Mouse (Mus musculus) testis, postnatal 14 days (tissue): ENCODE results near the gene Gdnf.

ENCODE experiments used
- DNase-seq: peaks from one replicate; pipeline ENCODE4 v3.0.0; 2021; ENCODE audit warnings: low spot score

The Gdnf gene

GRCm38 (mm10) chr15:7862890-7863289 is 52.2 kb downstream of the Gdnf start:
- no peak for DNase-seq

DNA sequence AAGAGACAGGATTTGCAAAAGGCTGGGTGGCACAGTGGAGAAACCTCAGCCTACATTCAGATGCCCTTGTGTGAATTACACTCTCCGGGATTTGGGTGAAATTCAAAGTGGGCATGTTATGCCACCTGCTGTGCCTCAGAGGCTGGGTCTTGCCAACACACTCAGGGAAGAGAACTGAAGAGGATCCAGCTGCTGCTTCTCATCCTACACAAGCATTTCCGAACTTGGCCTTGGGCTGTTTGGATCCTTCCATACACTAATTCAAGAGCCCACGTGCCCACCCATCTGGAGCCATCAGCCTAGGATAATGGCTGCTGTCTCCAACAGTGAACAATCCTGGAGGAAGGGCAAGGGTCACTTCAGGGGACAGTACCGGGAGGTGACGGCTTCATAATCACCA is 52.7 kb downstream of the Gdnf start:
- no peak for DNase-seq

- DNase-seq, result no peak
Observed at GRCm38 (mm10) chr15:7865305-7865704, 54.7 kb downstream of the Gdnf start.

DNA sequence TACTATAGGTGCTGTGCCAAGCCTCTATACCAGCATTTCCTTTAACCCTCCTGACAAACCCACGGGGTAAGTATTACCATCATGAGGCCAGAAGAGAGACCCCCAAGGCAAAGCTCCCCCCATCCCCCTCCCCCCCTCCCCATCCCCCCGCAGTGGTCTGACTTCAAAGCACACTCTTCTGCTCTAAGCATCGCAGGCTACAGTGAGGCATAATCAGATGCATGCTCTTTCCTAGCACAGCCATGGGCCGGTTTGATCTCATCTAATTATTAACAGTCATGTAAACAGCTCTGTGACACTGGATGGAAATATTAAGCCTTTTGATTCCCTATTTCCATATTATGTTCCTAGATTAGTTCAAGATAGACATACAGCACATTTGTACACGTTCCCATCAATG is 61.8 kb downstream of the Gdnf start:
- no peak for DNase-seq

- DNase-seq, result no peak
Observed at GRCm38 (mm10) chr15:7875879-7876278, 65.2 kb downstream of the Gdnf start.

DNA sequence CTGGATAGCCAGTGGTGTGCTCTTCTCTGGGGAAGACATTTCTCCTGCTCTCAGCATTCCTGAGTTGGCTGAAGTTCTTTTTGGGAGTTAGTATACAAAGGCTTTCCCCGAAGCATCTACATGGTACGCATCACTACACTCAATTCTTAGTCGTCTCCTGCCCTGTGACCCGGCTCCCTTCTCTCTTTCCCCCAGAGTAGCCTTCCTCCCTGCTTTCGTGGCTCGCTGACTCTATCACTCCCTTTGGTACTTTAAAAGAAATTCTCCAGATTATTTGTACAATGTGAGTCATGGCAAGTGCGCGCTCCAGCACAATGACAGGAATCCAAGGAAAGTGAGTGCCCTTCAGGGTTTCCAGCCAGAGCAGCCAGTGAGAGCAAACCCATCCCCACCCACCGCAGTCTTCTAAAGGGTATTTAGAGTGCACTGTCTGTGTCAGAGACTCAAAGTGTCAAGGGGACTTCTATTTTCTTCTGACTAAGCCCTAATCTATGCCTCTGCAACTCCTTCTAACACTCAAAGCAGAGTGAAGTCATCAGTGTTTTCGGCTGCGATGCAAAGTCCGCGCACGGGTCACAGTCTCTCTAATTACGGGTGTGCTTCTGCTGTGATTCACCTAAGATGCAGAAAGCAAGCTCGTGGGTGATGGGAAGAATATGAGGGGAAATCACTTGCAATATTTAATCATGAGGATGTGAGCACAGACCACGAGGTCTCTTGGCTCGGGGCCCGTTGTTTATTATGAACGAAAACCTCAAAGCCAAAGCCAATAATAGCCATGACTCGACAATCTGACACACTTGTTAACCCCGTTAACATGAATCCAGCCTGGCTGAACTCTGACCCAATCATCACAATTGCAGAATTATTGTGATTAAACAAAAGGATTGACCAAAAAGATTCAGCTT is 67.2 kb downstream of the Gdnf start:
- no peak for DNase-seq

DNA sequence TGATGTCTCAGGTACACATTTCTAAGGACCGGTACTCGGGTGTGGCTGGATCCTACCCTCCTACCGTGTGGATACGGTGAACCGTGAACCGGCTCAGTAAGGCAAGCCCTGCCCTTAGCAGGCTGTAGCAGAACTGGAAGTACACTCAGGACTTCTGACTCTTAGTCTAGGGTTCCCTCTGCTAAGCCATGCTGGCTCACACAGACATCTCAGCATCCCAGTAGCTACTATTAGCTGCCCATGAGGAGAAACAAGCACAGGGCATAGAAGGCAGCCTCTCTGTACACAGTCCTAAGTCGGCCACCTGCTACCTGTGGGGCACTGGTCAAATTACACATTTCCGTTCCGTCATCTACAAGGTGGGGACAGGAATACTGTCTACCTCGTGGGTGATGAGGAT is 68.2 kb downstream of the Gdnf start:
- no peak for DNase-seq

GRCm38 (mm10) chr15:7879956-7880355 is 69.3 kb downstream of the Gdnf start:
- DNase-seq, result no peak

GRCm38 (mm10) chr15:7884181-7884580 is 73.5 kb downstream of the Gdnf start:
- DNase-seq, result no peak

DNA sequence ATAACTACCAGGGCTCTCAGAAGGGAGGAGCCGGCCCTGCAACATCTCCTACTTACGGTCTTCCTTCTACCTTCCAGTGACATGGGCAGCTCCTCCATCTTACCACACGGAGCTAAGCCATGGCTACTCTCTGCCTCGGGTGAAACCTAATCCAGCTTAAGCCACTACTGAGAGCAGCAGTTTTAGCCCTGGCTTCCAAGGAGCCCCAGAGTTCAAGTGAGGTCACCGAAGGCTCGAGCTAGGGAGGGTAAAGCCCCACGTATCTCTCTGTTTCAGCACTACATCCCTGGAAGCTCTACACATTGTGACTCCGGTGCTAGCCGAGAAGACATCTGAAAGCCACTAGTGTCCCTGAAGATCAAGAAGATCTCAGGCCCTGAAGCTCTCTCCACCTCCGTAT is 74.5 kb downstream of the Gdnf start:
- DNase-seq, result no peak

- no peak for DNase-seq
Observed at GRCm38 (mm10) chr15:7886591-7886990, 75.9 kb downstream of the Gdnf start.
